Mouse (Mus musculus) right cerebral cortex, postnatal 36 days (tissue): ENCODE results near the gene Wdr24.

Source experiments
- DNase-seq, 2 experiments: peaks; one replicate each; pipeline ENCODE4 v3.0.0; 2022; ENCODE audit warnings: low spot score in 2 of 2, mixed read lengths in 1 of 2

Gene Wdr24

DNA sequence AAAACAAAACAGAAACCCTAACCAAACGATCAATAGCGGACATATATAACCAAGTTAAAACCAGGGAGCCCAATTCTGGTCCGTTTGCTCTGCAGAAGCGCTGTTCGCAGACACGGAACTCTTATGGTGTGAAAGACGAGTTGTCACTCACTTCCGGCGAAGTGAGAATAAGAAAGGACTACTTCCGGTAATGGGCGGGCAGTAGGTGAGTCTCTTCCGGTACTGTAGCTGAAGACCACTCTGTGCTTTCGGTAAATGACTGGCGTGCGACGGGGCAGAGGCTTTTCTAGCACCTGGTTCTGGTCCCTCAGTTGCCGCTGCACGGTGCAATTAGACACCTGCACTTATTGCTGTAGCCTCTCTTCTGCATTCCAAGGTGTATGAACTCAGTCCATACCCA lies at the start of gene Wdr24:
Gene Wdr24, plus strand, starts transcription at position 176 of the 400 bp plus-strand sequence.
- DNase-seq: peak in 1 of 2 experiments; percentile 71

DNA sequence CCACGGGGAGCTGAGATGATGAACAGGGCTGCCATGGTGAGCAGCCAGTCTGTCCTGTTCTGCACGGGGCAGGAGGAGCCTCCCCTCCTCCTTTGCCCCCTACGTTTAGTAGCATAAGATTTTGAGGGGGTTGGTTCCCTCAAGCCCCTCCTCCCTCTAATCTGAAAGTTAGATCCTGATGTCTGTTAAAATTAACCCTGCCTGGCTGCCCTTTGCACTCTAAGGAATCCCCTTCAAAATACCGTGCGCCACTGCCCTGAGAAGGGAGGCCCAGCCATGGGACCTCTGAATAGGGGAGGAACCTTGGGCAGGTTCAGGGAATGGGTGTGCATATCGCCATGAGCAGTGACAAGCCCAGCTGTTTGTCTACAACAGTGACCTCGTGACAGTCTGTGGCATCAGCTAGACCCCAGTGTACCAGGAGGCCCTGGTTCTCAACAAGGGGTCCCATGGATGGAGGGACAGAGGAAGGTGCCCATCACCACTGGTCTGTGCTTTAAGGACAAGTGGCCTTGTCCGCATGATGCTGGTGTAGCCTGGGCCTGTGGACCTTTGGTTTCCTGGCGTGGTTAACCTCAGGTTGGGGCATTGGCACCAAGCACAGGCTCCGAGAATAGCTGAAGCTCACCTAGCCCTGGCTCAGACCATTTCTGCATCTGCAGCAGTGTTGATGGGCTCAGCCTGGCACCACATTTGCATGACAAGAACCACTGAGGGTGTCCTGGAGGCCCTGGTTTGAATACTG lies 47.9 kb upstream of the Wdr24 start:
- no peak for DNase-seq

DNA sequence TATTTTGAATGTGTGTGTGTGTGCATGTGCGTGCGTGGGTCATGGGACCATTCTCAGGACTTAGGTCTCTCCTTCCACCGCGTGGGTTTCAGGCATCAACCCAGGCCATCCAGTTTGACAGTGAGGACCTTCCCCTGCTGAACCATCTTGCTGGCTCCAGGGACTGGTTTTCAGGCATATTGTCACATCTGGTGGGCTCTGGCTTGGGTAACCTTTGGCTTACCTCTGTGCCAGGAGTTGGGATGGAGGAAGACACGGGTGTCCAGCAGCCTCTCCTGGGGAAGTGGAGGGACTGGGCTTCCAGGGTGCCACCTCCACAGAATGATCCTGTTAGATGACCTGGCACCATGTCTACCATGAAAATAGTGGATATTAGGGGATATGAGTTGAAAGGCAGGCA lies 45.5 kb upstream of the Wdr24 start:
- DNase-seq: no peak

DNA sequence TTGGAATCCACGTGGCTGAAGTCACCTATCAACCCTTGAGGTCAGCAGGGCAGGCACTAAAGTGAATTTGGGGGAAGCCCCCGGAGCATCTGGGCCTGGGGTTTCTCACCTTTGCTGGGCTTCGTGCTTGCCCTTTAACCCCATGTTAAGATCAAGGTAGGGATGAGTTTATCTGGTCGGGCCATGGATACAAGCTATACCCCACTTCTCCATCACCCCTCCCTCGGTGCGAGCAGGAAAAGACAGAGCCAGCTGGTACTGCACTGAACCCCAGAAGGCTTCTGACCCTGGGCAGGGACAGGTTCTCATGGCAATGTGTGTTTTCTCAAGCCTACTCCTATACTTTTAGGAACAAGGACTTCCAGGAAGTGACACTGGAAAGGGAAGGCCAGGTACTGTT lies 42.1 kb upstream of the Wdr24 start:
- no peak for DNase-seq

DNA sequence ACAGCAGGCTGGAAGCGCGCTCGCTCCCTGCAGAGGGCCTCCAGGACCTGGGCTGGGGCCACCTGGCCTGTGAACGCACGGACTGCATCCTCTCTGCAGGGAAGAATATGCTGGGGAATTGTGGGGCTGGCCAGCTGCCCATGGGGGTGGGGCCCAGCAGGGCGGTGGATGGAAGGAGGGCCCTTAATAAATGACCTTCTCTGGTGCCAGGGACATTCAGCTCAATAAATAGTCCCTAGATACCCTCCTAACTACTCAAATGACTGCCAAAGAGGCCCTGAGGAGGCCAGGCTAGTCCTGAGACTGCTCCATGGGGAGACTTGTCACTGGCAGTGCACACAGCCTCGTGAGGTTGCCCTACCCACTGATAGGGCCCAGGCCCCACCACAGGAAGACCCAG lies 40.3 kb upstream of the Wdr24 start:
- no peak for DNase-seq

DNA sequence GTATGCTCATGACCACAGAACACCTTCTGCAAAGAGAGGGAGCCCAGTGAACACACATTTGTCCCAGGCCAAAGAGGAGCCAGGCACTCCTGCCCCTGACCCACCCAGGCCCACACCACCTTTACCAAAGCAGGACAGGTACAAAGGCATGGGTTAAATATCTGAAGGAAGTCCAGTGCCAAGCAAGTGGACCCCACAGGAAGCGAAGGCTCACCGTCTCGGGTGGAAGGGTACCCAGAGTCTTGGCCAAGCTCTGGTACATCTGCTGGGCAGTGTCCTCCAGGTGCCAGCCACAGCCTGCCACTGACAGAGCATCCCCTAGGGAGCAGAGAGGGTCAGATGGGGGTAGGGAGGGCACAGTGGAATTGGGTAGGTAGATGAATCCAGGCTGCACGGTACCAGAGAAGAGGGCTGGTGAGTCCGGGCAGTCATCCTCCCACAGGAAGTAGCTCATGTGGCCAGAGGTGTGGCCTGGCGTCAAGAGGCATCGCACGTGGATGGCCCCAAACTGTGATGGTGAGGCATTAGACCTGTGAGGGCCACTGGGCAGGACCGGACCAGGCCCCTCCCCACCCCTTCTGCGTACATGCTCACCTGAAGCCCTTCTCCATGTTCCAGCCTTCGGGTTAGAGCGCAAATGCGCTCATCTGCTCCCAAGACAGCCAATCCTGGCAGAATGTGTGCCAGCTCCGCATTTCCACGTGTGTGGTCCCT lies 39.4 kb upstream of the Wdr24 start:
- DNase-seq: no peak

DNA sequence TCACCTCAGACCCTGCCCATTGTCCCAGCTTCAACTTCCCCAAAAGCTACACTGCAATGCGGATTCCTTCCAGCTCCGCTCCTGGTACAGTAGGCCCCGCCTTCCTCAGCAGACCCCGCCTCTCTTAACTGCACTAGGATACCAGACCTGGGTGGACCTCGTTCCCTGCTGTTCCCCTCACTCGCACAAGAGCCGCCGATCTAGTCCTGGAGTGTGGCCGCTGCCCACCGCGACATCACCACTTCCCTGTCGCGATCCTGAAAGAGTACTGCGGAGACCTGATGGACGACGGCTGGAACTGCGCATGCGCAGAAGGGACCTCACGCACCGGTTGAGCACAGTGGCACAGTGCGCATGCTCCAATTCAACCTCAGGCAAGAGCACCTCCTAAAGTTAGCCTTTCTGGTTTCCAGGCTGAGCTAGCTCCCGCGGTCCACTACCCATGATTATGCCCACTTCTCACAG lies 38.1 kb upstream of the Wdr24 start, which contains the start of gene Haghl:
Gene Haghl, minus strand, starts transcription at position 393 of the 465 bp plus-strand sequence.
- DNase-seq: peak; percentile 93 to 94

DNA sequence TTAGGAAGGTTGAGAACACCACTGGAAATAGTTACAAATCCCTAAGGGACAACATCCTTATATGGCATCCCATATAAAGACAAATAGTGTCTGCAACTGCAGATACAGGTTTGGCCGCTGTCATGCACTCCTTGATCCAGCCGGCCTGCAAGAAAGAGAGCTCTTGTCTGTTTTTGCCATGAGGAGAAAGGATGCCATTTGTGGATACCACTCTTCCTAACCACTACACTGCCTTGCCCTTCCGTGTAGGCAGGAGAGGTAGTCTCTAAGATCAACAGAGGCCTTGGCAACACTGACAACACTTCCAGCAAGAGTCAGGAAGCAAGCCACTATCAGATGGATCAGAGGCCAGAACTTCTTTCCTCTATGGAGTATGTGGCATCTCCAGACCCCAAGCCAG lies 37.1 kb upstream of the Wdr24 start, which contains the start of gene Ccdc78:
Gene Ccdc78, plus strand, starts transcription at position 301 of the 400 bp plus-strand sequence.
- no peak for DNase-seq

DNA sequence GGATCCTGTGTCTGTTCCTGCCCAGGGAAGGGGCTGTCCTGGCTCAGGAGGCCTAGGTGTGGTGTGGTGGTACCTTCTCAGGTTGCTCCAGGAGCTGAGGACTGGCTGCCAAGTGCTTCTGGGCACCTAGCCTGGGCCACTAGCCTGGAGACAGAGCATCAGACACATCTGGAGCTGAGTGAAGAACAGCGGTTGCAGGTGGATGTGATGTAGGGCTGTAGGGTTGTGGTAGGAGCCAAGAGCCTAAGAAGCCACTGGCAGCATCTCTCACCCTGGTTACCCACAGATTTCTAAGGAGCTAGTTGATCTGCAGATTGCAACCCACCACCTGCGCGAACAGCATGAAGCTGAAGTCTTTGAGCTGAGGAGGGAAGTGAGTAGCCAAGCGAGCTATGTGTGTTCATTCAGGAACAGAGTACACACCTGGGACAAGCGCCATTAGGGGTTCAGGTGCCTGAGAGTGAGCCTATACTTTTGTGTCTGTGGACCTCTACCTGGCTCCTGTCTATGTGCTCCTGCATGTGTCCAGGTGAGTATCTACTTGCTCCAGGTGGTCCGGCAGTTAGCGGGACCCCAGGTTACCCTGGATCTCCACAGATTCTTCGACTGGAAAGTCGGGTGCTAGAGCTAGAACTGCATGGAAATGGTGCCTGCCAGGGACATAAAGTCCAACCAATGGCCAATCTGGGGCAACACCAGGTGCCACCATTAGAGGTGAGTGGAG lies 36.5 kb upstream of the Wdr24 start:
- no peak for DNase-seq

DNA sequence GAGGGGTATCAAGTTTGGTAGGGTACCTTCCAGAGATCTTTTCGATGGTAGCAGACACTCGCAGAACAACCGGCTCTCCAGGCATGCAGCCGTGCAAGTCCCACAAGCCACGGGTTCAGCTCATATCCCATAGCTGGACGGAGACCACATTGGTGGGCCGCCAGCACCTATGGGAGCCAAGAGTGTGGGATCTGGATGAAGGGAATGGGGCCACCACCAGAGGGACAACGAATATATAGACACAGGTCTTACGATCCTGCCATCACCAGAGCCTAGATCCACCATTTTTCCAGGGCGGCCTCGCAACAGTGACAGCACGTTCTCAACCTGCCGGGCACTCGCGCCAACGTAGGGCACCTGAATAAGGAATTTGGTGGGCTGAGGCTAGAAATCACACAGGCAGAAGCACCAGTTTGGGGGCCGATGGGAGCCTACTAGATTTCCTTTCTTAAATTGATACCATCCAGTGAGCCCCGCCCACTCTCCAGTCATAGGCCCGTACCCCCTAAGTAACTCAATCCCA lies 32.0 kb upstream of the Wdr24 start:
- DNase-seq: no peak

DNA sequence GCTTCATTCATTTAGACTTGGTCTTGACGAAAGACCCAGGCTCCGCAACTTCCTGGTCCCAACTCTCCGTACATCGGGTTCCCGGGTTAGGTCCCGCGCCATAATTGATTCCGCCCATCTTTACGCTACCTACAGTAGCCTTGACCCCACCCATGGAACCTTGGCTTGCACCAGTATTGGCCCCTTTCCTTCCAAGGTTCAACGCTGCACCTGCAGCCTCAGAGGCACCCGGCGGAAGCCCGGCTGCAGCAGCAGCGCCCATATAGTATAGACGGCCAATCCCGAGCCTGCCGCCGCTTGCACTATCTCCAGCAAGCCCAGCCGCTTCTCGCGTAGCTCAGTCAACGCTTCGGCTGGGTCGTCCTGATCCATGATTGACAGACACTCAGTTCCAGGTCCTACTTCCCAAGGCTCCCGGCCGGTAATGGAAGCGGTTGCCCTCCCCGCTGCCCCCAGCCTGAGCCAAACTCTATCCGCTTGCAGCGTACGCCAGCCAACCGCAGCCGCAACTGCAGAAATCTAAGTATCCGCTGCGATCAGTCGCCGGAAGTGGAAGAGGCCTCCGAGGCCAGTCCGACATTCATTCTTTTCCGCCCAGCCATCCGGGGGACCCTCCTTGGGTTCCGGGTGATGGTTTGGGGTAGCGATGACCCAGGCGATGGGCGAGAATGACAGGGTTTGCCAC lies 31.4 kb upstream of the Wdr24 start:
- DNase-seq: peak; percentile 67 to 69

DNA sequence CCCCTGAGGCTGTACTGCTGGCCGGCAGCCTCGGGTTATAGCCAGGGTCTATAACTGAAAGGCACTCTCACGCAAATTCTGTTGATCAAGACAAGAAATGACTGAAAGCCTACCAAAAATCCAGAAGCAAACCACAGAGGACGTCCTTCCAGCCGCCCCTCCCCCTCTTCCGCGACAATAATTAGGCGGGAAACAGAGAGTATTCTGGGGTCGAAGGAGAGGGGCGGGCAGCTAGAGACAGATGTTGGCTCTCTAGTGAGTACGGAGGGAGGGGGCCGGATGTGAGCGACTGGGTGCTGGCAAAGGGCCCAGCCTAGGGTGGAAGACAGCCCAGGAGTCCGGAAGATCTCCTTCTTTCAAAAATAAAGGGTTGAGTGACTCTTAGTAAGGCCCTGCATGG lies 30.8 kb upstream of the Wdr24 start, which contains the start of gene Fam173a:
Gene Fam173a, minus strand, starts transcription at position 287 of the 400 bp plus-strand sequence.
- DNase-seq: peak; percentile 56 to 66

DNA sequence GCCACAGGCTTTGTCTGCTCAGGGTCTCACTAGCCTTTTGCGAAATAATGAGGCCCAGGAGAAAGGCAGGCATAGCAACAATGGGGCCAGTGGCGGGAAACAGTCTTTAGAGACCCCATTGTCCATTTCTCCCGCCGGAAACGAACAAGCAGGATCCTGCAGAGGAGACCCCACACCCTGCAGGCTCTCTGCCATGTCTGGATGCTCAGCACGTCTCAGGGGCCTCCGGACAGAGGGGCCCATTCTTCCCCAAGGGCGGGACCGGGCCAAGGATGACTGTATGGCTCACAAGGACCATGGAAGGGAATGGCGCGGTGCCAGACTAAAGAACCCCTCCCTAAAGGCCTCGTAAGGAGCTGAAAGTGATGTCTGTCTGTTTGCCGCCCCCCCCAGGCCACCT lies 29.2 kb upstream of the Wdr24 start:
- DNase-seq: no peak

DNA sequence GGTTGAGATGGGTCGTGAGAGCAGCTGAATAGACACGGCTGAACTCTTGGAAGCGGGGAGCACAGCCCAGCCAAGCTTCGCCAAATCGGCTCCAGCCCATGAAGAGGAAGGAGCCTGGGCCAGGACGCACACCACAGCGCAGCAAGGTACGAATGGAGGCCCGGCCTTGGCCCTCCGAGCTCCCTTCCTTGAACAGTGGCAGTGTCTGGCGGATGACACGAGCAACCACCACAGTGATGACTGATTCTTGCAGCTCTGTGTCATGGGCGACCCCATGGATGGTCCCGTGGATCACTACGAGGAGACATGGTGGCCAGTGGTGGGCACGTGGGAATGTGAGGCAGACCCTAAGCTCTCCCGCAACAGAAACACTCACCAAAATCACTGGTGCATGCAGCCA lies 28.4 kb upstream of the Wdr24 start:
- no peak for DNase-seq

DNA sequence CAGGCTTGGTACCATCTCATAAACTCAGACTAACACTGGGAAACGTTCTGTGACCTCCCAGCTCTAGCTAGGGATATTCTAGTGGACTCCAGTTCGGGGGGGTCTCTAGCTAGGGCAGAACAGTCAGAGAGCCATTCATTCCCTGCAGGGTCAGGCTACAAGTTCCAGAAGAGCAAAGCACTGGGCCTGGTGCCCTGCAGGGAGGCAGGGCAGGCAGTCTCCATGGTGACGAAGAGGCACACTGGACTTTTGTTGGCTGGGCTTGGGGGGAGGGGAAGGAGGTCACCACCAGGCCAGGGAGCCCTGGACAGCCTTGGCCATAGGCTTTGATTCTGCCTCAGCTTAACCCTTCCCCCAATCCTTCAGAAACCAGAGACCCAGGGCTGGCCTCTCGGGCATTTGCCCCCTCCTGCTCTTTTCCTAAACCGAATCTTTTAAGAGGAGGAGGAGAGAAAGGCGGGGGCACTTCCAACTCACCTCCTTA lies 27.8 kb upstream of the Wdr24 start, which contains the start of gene AC134908.4:
Gene AC134908.4, minus strand, starts transcription at position 51 of the 484 bp plus-strand sequence.
- peak; percentile 66 to 73 for DNase-seq

DNA sequence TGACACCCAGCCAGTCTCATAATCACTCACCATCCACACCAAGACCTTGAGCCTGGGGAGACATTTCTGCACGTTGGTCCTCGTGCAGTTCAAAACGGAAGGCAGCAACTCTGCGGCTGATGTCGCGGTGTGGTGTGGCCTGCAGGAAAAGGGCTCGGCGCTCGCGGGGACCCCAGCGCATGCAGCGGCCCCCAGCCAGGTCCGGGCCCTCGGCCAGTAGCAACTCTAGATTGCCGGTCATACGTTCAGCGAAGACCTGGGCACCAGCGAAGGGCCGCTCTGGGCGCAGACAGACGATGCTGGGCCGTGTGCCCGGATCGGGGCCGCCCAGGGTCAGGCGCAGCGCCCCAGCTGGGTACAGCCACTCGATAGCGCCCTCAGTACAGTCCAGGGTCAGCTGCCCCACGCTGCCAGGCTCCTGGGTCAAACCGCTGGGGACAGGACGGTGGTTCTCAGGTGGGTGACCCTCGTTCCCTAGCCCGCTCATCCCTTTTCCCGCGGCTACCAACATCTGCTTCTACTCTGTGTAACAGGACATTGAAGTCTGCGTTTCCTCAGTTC lies 27.1 kb upstream of the Wdr24 start:
- DNase-seq: no peak

DNA sequence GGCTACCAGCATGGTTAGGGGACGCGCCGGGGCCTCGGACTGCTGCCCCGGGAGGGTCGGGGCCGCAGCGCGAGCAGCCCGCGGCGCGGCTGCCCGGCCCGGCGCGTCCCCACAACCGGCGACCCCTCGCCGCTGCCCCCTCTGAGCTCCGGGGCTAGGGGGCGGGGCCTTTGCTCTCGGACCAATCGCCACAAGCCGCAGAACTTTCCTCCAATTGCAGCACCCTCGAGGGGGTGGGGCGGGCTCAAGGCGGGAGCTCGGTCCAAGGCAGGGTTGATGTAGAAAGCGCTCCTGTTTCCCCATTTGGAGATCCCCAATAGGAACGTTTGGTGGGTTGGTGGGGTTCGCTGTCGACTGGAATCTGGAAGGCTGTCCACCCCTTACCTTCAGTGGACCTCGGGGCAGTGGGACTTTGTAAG lies 26.5 kb upstream of the Wdr24 start, which contains the start of gene Metrn:
Gene Metrn, minus strand, starts transcription at position 186 of the 419 bp plus-strand sequence.
- peak in 1 of 2 experiments; percentile 63 for DNase-seq

DNA sequence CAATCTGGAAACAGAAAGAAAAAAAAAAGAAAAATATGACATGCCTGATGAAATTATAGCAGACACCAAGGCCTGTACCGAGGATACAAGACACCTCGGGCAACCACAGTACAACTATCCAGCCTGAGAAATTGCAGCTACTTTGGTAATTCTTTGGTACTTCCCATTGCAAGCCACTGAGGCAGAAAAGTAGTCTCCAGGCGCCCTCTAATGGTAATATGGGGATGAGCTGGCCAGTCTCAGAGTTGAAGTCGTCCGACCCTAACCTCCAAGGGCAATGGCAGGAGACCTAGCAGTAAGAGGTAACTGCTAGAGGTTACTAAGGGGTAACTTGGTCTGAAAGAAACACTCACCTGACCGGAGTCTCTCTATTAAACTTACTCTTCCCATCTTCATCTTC lies 22.4 kb upstream of the Wdr24 start:
- peak in 1 of 2 experiments; percentile 61 for DNase-seq

DNA sequence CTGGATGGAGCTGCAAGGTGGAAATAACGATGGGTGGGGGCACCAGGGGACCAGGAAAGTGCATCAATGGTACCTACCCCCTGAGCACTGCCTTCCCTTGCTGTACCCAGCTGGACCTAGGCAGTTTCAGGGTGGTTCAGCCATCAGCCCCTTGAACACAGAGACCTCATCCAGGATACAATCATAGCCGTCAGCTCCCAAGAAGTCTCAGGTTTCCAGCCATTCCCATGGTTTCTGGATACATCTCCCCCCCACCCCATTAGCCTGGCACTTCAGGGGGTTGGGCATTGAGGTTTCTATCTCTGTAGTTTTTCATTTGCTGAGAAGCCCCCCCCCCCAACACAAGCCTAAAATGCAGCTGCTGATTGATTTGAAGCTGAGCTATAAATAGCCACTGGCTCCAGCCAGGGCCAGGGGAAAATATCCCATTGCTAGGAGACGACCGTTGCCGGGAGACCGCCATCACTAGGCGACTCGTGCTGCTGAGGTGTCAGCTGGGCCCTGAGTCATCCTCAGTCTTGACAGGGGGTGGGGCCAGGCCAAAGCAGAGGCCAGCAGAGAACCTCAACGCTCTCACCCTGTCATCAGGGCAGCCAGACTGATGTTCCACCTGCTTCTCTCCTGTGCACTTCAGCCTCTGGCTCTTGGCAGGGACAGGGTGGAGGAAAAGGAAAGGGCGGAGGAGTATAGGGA lies 20.5 kb upstream of the Wdr24 start:
- peak; percentile 87 to 88 for DNase-seq

DNA sequence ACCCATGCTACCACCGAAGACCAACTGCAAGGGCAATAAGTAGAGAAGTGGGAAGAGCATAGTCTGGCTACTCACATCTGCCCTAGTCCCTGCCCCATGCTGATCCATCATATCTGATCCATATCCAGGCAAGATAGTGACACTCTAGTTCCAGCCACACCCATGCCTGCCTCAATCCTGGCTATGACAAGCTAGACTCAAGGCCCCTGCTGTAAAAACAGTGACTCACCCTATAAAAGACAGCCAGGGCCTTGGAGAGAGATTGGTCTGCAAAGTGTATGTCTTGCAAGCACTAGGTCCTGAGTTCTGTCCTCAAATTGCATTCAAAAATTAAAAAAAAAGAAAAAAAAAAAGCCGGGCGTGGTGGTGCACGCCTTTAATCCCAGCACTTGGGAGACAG lies 16.9 kb upstream of the Wdr24 start:
- DNase-seq: no peak
